Mouse (Mus musculus) limb, embryonic 14.5 days (tissue): ENCODE measurements at regions not wholly inside any gene's neighbourhood (a gene's known extent, or its start where the extent isn't known, plus 50 kb on each side); places are given as distances from the start of the nearest gene placed in this dataset.

ENCODE experiments used
- ATAC-seq: fragments of 200-750 bp; cut with Nextera tagmentation; 2 replicates; pipeline ENCODE4 v1.8.0; 2017; ENCODE audit warnings: low read depth, moderate number of reproducible peaks, moderate TSS enrichment; ENCODE audit not compliant: low FRiP score
- DNase-seq: peaks from one replicate; pipeline ENCODE4 v3.0.0-alpha.2; 2015; ENCODE audit warnings: low spot score
- H3K27ac ChIP-seq: fragments of 300-500 bp; sonication (generic); replicated peaks from 2 replicates; pipeline ENCODE4 v1.5.1; 2014; ENCODE audit warnings: low read depth, mild to moderate bottlenecking, low read length, moderate library complexity, mixed read lengths
- H3K27me3 ChIP-seq: fragments of 300-500 bp; sonication (generic); 2 replicates; pipeline ENCODE4 v1.6.1; 2014; ENCODE audit warnings: low read length, mixed read lengths; ENCODE audit not compliant: control insufficient read depth, insufficient read depth
- H3K36me3 ChIP-seq: fragments of 300-500 bp; sonication (generic); 2 replicates; pipeline ENCODE4 v1.6.1; 2014; ENCODE audit warnings: mild to moderate bottlenecking, low read length, moderate library complexity, mixed read lengths; ENCODE audit not compliant: control insufficient read depth, insufficient read depth
- H3K4me1 ChIP-seq: fragments of 300-500 bp; sonication (generic); 2 replicates; pipeline ENCODE4 v1.6.1; 2014; ENCODE audit warnings: antibody characterized with exemption, low read length, mixed read lengths; ENCODE audit not compliant: control insufficient read depth, insufficient read depth
- H3K4me2 ChIP-seq: fragments of 300-500 bp; sonication (generic); replicated peaks from 2 replicates; pipeline ENCODE4 v1.6.1; 2014; ENCODE audit warnings: low read depth, mild to moderate bottlenecking, low read length, moderate library complexity; ENCODE audit not compliant: severe bottlenecking
- H3K4me3 ChIP-seq: fragments of 300-500 bp; sonication (generic); replicated peaks from 2 replicates; pipeline ENCODE4 v1.5.1; 2014; ENCODE audit warnings: low read length
- H3K9ac ChIP-seq: fragments of 300-500 bp; sonication (generic); 2 replicates; pipeline ENCODE4 v1.6.1; 2014; ENCODE audit warnings: mild to moderate bottlenecking, low read depth, low read length, moderate library complexity; ENCODE audit not compliant: severe bottlenecking
- H3K9me3 ChIP-seq: fragments of 300-500 bp; sonication (generic); 2 replicates; pipeline ENCODE4 v1.6.1; 2016; ENCODE audit warnings: low read length; ENCODE audit not compliant: control insufficient read depth
- POLR2A ChIP-seq: fragments of 200-500 bp; IDR thresholded peaks from 2 replicates; pipeline ENCODE4 v1.8.0; 2012; ENCODE audit warnings: inconsistent platforms, mild to moderate bottlenecking, moderate library complexity, borderline replicate concordance; ENCODE audit not compliant: insufficient read depth, insufficient read length; ENCODE audit errors: extremely low read depth
- WGBS: fragments of 180-500 bp; shearing (Covaris S2); extraction: QIAGEN DNeasy Blood & Tissue Kit; methylation state at CpG from one replicate; pipeline ENCODE4 v1.1.7; 2014; 5-methylcytosine and 5-hydroxymethylcytosine counted together

- no peaks in the 10 kb centered on the region for H3K27me3 ChIP-seq
- no peaks in the 10 kb centered on the region for H3K9me3 ChIP-seq
- WGBS: 85% methylated on average over 3 of the region's 3 CpGs
- DNase-seq (no peak), ATAC-seq (no peak)
- H3K9ac ChIP-seq: no peak overlapping the region
- no peak overlapping the region for H3K27ac ChIP-seq
- no peak overlapping the region for H3K4me3 ChIP-seq
- H3K4me2 ChIP-seq: no peak overlapping the region
- H3K36me3 ChIP-seq: no peaks in the 10 kb centered on the region
- TF ChIP-seq POLR2A: no peak
- H3K4me1 ChIP-seq: no peaks in the 10 kb centered on the region
These were observed 60.4 kb upstream of the Lrrc55 start for GRCm38 (mm10) chr2:85257356-85257755.

DNA sequence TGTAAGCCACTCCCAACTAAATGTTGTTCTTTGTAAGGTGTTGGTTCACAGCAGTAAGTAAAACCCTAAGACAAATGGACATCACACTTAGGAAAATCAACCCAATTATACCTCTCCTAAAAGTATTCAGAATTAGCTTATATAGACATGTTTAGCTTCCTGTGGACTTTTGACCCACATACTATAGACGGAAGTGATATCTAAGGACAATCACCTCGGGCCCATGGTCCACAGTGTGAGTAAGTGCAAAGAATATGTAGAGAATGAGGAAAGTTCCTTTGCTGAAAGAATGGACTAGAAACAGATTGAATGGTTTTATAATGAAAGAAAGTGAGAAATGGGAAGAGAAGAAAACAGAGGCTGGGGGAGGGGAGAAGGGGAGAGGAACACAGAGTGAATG is 58.6 kb upstream of the Lrrc55 start:
- no peak overlapping the region for H3K9ac ChIP-seq
- no peaks in the 10 kb centered on the region for H3K27me3 ChIP-seq
- H3K36me3 ChIP-seq: no peaks in the 10 kb centered on the region
- 86% methylated on average over 2 of the region's 2 CpGs for WGBS
- no peak overlapping the region for H3K4me2 ChIP-seq
- no peaks in the 10 kb centered on the region for H3K9me3 ChIP-seq
- DNase-seq (no peak), ATAC-seq (no peak)
- no peak overlapping the region for H3K4me3 ChIP-seq
- no peak for TF ChIP-seq POLR2A
- no peak overlapping the region for H3K27ac ChIP-seq
- no peaks in the 10 kb centered on the region for H3K4me1 ChIP-seq

GRCm38 (mm10) chr2:85252343-85253285 is 55.6 kb upstream of the Lrrc55 start:
- ATAC-seq (no peak), DNase-seq (no peak)
- H3K4me1 ChIP-seq: no peaks in the 10 kb centered on the region
- TF ChIP-seq POLR2A: no peak
- 52% methylated on average over 16 of the region's 16 CpGs for WGBS
- H3K27me3 ChIP-seq: no peaks in the 10 kb centered on the region
- H3K27ac ChIP-seq: no peak overlapping the region
- H3K9me3 ChIP-seq: no peaks in the 10 kb centered on the region
- no peaks in the 10 kb centered on the region for H3K36me3 ChIP-seq
- H3K9ac ChIP-seq: no peak overlapping the region
- no peak overlapping the region for H3K4me2 ChIP-seq
- H3K4me3 ChIP-seq: no peak overlapping the region

GRCm38 (mm10) chr2:85250026-85250560 is 53.1 kb upstream of the Lrrc55 start:
- DNase-seq: no peak
- no peak overlapping the region for H3K4me3 ChIP-seq
- H3K36me3 ChIP-seq: no peaks in the 10 kb centered on the region
- H3K9me3 ChIP-seq: no peaks in the 10 kb centered on the region
- H3K27ac ChIP-seq: no peak overlapping the region
- WGBS: 72% methylated on average over 10 of the region's 10 CpGs
- H3K27me3 ChIP-seq: no peaks in the 10 kb centered on the region
- no peak for ATAC-seq
- no peak for TF ChIP-seq POLR2A
- no peaks in the 10 kb centered on the region for H3K4me1 ChIP-seq
- no peak overlapping the region for H3K9ac ChIP-seq
- no peak overlapping the region for H3K4me2 ChIP-seq
